Mouse (Mus musculus): Measurements from ENCODE around the gene Anks3. TPM values are rescaled to one million over a fixed set of nuclear protein-coding genes. Genes with fewer than 3 reads are reported as not detected.

Anks3 gene
- polyA plus RNA-seq, 1 experiment from 2014 or later, result 45.8 TPM

GRCm38 (mm10) chr16:4993276-4993675 is 29.3 kb upstream of the Anks3 start:
- no peak for DNase-seq (ENCODE audit: low spot score)
- Histone ChIP-seq H3K4me3 (no peak overlapping the region), H3K27me3 (replicated peaks; ENCODE audit: low read depth, poor library complexity, severe bottlenecking) (no peaks in the 10 kb centered on the region), H3K9me3 (no peaks in the 10 kb centered on the region), H3K36me3 (replicated peaks) (no peaks in the 10 kb centered on the region), H3K4me1 (0 out of 2 replicates have a peak, but pooled peaks cover 5% of the 10 kb centered on the region), H3K27ac (replicated peaks) (no peak overlapping the region)
- WGBS, result 83% methylated on average over 4 of the region's 4 CpGs

- Histone ChIP-seq H3K9me3 (no peaks in the 10 kb centered on the region), H3K27ac (replicated peaks) (no peak overlapping the region), H3K36me3 (replicated peaks) (no peaks in the 10 kb centered on the region), H3K27me3 (replicated peaks; ENCODE audit: low read depth, poor library complexity, severe bottlenecking) (no peaks in the 10 kb centered on the region), H3K4me3 (no peak overlapping the region), H3K4me1 (no peaks in the 10 kb centered on the region)
- DNase-seq (ENCODE audit: low spot score), result no peak
- WGBS, result 90% methylated on average over 12 of the region's 12 CpGs
Observed at GRCm38 (mm10) chr16:4984717-4985116, 20.7 kb upstream of the Anks3 start.

- Histone ChIP-seq H3K27me3 (replicated peaks; ENCODE audit: low read depth, poor library complexity, severe bottlenecking) (no peaks in the 10 kb centered on the region), H3K4me3 (no peak overlapping the region), H3K36me3 (replicated peaks) (no peaks in the 10 kb centered on the region), H3K4me1 (no peaks in the 10 kb centered on the region), H3K9me3 (no peaks in the 10 kb centered on the region), H3K27ac (replicated peaks) (no peak overlapping the region)
- WGBS, result 75% methylated on average over 4 of the region's 4 CpGs
- DNase-seq (ENCODE audit: low spot score), result peak; percentile 18
Observed at GRCm38 (mm10) chr16:4979755-4980380, 15.9 kb upstream of the Anks3 start.

DNA sequence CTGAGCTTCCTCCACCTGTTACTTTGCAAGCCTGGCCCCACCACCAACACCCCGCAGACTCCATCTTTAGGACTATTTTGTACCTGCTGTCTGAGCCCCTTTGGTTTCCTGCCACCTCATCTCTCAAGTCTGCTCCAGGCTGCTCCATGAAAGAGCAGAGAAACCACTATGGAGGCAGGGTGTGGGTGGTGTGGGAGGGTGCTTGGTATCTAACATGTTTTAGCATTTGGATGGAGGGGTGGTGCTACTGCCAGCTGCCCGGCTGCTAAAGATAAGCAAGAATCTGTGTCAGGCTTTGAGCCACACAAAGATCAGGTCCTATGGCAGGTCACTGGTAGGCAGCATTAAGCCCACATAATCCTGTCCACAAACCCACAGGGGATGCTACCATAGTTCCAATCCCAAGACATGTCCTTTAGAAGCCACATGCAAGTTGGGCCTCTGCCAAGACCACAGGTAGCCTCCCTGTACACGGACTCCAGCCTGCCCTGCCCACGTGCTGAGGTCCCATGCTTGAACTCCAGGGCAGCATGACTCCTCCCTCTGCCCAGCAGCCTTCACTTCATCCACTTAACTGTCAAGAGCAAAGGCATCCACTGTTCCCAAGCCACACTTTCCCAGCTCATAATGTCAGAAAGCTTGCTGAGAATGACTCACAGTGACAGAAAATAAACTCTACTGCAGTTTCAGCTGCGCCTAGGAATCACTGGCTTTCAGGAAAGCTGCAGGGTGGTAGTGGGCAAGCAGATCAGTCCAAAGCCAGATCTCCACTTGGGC is 14.5 kb upstream of the Anks3 start:
- no peaks in the 10 kb centered on the region for H3K36me3 ChIP-seq (replicated peaks)
- no peaks in the 10 kb centered on the region for H3K27me3 ChIP-seq (replicated peaks; ENCODE audit: low read depth, poor library complexity, severe bottlenecking)
- H3K4me1 ChIP-seq, result no peaks in the 10 kb centered on the region
- DNase-seq (ENCODE audit: low spot score), result no peak
- H3K27ac ChIP-seq (replicated peaks), result no peak overlapping the region
- no peak overlapping the region for H3K4me3 ChIP-seq
- 73% methylated on average over 5 of the region's 5 CpGs for WGBS
- no peaks in the 10 kb centered on the region for H3K9me3 ChIP-seq

DNA sequence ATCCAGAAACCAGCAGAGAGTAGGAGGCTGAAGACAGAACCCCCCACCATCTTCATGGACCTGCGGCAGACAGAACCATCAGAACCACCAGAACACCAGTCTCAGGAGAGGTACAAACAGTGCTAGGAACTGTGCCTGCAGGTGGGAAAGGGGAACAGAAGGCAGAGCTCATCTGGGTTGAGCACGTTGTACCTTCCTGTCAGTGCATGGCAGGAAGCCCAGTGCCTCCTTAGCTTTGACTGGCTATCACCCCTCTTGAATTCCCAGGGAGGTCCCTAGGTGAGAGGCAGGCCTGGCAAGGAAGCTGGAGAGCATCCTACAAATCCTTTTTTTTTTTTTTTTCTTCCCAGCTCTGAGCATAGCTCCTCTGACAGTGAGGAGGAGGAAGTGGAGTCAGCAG is 12.2 kb upstream of the Anks3 start:
- Histone ChIP-seq H3K27ac (replicated peaks) (no peak overlapping the region), H3K9me3 (no peaks in the 10 kb centered on the region), H3K27me3 (replicated peaks; ENCODE audit: low read depth, poor library complexity, severe bottlenecking) (no peaks in the 10 kb centered on the region), H3K4me1 (no peaks in the 10 kb centered on the region), H3K4me3 (no peak overlapping the region), H3K36me3 (replicated peaks) (no peaks in the 10 kb centered on the region)
- no peak for DNase-seq (ENCODE audit: low spot score)
- 77% methylated on average over 2 of the region's 2 CpGs for WGBS

DNA sequence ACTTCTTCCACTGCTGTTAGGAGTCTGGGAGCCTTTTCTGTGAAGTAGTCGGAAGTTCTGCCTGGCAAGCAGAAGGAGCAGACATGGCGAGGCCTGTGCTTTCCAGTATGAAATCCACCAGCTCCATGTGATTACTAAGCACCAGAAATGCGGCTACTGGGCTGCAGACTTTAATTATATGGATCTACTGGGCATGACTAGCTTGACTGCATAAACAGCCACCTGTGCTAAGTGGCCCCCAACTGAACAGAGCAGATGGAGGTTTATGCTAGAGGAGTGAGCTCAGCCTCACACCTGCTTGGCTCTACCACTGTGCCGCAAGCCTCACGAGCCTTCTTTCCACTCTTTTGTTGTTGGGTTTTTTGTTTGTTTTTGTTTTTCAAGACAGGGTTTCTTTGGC is 10.5 kb upstream of the Anks3 start:
- H3K36me3 ChIP-seq (replicated peaks), result no peaks in the 10 kb centered on the region
- no peak for DNase-seq (ENCODE audit: low spot score)
- no peaks in the 10 kb centered on the region for H3K9me3 ChIP-seq
- 85% methylated on average over 5 of the region's 5 CpGs for WGBS
- H3K27ac ChIP-seq (replicated peaks), result no peak overlapping the region
- H3K4me1 ChIP-seq, result no peaks in the 10 kb centered on the region
- H3K4me3 ChIP-seq, result no peak overlapping the region
- H3K27me3 ChIP-seq (replicated peaks; ENCODE audit: low read depth, poor library complexity, severe bottlenecking), result no peaks in the 10 kb centered on the region

DNA sequence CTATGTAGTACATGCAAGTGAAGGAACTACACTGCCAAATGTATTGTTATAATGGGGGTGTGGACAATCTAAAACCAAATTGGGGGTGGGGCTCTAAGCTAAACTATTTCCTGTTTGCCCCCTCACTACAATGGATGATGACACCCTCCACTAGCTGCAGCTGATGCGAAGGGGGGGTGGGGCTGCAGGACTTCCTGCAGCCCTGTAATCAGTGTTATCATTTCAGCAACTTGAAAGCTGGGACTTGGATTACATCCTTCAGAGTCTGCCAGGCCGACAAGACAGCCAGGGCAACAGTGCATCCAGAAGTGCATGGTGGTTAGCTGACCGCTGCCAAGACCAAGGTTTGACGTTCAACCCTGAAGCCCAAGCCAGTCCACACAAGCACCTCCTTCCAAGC is 7.6 kb upstream of the Anks3 start:
- no peaks in the 10 kb centered on the region for H3K9me3 ChIP-seq
- H3K4me3 ChIP-seq, result no peak overlapping the region
- no peaks in the 10 kb centered on the region for H3K36me3 ChIP-seq (replicated peaks)
- DNase-seq (ENCODE audit: low spot score), result no peak
- no peaks in the 10 kb centered on the region for H3K27me3 ChIP-seq (replicated peaks; ENCODE audit: low read depth, poor library complexity, severe bottlenecking)
- WGBS, result 76% methylated on average over 4 of the region's 4 CpGs
- H3K4me1 ChIP-seq, result no peaks in the 10 kb centered on the region
- H3K27ac ChIP-seq (replicated peaks), result no peak overlapping the region

GRCm38 (mm10) chr16:4969055-4969843 is 5.2 kb upstream of the Anks3 start:
- peaks cover 7% of the 10 kb centered on the region for H3K4me1 ChIP-seq
- no peaks in the 10 kb centered on the region for H3K36me3 ChIP-seq (replicated peaks)
- no peak overlapping the region for H3K4me3 ChIP-seq
- no peak overlapping the region for H3K27ac ChIP-seq (replicated peaks)
- no peaks in the 10 kb centered on the region for H3K9me3 ChIP-seq
- no peak for DNase-seq (ENCODE audit: low spot score)
- no peaks in the 10 kb centered on the region for H3K27me3 ChIP-seq (replicated peaks; ENCODE audit: low read depth, poor library complexity, severe bottlenecking)
- 89% methylated on average over 5 of the region's 5 CpGs for WGBS

GRCm38 (mm10) chr16:4968426-4968825 is 4.4 kb upstream of the Anks3 start:
- WGBS, result 79% methylated on average over 3 of the region's 3 CpGs
- DNase-seq (ENCODE audit: low spot score), result no peak
- Histone ChIP-seq H3K4me3 (no peak overlapping the region), H3K27ac (replicated peaks) (no peak overlapping the region), H3K27me3 (replicated peaks; ENCODE audit: low read depth, poor library complexity, severe bottlenecking) (no peaks in the 10 kb centered on the region), H3K36me3 (replicated peaks) (no peaks in the 10 kb centered on the region), H3K9me3 (no peaks in the 10 kb centered on the region), H3K4me1 (peaks cover 9% of the 10 kb centered on the region)

GRCm38 (mm10) chr16:4965392-4966129 is 1.6 kb upstream of the Anks3 start:
- H3K27me3 ChIP-seq (replicated peaks; ENCODE audit: low read depth, poor library complexity, severe bottlenecking), result no peaks in the 10 kb centered on the region
- DNase-seq (ENCODE audit: low spot score), result no peak
- H3K4me3 ChIP-seq, result peak overlapping the region; percentile 93; the same call in 1 of the 2 replicates
- no peaks in the 10 kb centered on the region for H3K9me3 ChIP-seq
- H3K36me3 ChIP-seq (replicated peaks), result peaks cover 2% of the 10 kb centered on the region
- no peak overlapping the region for H3K27ac ChIP-seq (replicated peaks)
- 88% methylated on average over 8 of the region's 8 CpGs for WGBS
- H3K4me1 ChIP-seq, result peaks cover 21% of the 10 kb centered on the region

DNA sequence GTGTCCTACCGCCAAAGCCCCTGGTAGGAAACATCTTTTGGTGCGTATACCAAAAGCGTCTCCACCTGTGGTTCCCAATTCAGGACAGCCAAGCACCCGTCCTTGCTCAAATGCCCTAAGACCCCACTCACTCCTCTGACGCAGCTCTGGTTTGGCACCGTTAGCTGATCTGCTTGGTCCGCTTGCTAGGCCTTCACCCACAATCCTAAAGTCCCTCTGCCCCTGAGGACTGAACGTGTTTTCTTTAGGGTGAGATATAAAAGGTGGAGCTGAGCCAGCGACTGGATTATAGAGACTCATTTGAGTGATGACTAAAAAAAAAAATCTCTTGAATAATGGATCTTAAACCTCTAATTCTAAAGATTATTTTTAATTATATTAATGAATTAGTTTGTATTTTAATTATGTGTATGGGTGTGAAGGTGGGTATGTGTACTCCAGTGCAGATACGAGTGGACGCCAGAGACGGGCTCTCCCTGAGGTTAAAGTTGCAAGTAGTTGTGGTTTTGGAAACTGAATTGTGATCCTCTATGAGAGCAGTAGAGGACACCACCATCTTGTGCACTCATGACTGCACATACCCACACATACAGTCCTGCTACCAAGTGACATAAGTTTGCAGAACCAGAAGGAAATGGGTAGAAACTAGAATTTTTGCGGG is 856 bp upstream of the Anks3 start:
- H3K4me3 ChIP-seq, result peak overlapping the region; percentile 93
- H3K27ac ChIP-seq (replicated peaks), result peak overlapping the region; percentile 86
- no peaks in the 10 kb centered on the region for H3K9me3 ChIP-seq
- no peak for DNase-seq (ENCODE audit: low spot score)
- H3K36me3 ChIP-seq (replicated peaks), result peaks cover 9% of the 10 kb centered on the region
- 28% methylated on average over 13 of the region's 13 CpGs for WGBS
- H3K4me1 ChIP-seq, result peaks cover 21% of the 10 kb centered on the region
- no peaks in the 10 kb centered on the region for H3K27me3 ChIP-seq (replicated peaks; ENCODE audit: low read depth, poor library complexity, severe bottlenecking)

DNA sequence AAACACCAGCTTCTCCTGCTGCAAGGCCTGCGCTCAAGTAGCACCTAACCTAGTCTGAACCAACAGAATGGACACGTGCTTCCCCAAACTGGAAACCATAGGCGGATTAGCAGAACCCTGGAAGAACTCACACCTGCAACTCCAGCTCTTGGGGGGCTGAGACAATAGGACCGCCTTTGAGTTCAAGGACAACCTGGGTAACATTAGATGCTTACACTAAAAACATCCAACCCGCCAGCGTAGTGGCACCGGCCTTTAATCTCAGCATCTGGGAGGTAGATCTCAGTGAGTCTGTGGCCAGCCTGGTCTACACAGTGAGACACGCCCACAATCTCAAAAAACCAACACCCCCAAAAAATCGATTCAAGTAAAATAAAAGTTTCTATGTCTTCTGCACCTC is 659 bp downstream of the Anks3 start:
- Histone ChIP-seq H3K27ac (replicated peaks) (0 out of 2 replicates have a peak overlapping the region, but pooled peaks have one; percentile 86), H3K9me3 (no peaks in the 10 kb centered on the region), H3K4me1 (peaks cover 21% of the 10 kb centered on the region), H3K36me3 (replicated peaks) (peaks cover 21% of the 10 kb centered on the region), H3K4me3 (peak overlapping the region; percentile 93), H3K27me3 (replicated peaks; ENCODE audit: low read depth, poor library complexity, severe bottlenecking) (no peaks in the 10 kb centered on the region)
- 48% methylated on average over 9 of the region's 9 CpGs for WGBS
- no peak for DNase-seq (ENCODE audit: low spot score)

Data from embryonic facial prominence, embryonic 10.5 days (tissue).